Mouse (Mus musculus): ENCODE results near the gene Tshz2. TPM values are rescaled to one million over a fixed set of nuclear protein-coding genes. Genes with fewer than 3 reads are reported as not detected.

Gene Tshz2
- total and polyA plus RNA-seq, 3 experiments: 16.3 to 50.9 (median 50.7) TPM

DNA sequence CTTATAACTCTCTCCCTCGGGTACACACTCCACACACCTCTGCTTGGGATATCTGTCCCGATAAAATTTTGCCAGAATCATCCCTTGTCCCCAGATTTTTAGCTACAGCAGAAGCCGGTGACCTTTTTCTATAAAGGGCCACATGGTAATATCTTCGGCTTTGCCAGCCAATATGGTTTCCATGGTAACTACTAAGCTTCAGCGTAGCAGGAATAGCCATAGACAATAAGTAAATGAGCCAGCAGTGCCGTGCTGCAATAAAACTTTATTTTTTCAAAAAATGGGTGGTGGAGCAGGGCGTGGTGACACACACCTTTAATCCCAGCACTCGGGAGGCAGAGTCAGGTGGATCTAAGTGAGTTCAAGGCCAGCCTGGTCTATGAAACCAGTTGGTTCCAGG lies 370.9 kb downstream of the Tshz2 start:
- no peak for DNase-seq

DNA sequence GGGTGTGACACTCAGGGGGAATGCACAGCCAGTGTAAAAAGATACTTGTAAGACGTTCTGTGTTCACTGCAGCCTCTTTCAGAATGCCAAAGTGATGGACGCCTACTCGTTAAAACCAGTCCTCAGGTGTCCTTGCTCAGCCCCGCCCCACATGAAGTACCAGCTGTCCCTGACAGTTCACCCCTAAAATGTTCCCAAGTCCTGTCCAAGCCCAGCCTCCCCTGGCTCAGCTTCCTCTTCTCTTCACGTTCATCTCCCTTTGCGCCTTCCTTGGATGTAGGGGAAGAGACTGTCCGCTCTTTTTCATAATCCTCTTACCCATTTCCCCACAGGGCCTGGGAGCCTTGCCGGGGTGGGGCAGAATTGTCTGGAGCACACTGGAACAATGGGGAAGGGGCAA lies 374.0 kb downstream of the Tshz2 start:
- DNase-seq: peak; percentile 15

DNA sequence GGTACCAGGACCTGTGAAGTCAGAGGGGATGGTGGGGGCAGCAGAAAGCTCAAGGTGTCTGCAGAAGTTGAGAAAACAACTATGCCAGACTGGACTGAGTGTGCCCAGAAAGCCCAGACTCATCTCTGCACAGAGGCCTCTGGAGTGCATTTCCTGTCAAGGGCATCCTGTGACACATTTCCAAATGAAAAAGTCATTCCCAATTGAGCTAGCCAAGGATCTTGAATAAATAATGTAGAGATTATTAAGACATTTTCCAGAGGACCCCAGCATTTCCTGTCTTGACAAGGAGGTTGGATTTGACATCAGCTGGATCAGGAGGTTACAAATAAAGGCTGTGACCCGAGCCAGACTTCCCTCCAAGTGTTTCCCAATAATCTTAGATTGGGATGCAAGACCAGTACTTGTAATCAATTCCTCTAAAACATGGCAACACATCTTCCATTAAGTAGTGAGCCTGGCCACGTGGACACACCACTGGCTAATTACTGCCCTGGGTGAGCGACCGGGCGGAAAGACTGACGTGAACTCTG lies 374.7 kb downstream of the Tshz2 start:
- peak; percentile 57 for DNase-seq

DNA sequence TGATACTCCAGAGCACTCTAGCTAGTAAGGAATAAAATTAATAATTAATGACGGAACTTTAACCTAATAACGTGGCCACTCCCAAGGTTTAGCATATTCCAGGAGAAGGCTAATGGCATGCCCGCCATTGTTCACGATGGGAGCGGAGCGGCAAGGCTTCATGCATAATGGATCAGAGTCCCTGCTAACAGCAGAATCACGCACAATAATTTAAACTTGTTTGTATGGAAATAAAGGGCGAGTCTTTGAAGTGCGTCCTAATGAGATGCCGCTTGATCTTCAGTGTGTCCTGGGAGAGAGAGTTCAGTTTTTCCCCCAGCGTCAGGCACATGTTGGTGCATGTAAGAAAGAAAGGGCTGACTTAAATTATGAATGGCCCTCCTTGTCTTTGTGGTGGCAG lies 376.9 kb downstream of the Tshz2 start:
- no peak for DNase-seq

DNA sequence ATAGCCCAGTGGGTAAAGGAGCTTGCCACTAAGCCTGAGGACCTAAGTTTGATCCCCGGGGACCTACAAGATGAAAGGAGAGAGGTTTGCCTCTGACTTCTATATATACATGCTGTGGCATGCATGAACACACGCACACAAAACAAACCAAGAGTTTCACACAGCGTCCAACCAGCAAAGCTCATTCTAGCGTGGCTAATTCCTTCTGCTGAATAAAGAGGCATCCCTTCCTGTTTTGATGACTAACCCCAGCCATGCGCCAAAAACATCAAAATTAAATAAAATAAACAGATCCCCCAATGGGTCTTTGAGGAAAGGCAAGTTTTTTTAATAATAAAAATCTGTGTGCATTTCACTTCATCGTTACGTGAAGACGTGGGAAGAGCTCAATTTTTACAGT lies 379.0 kb downstream of the Tshz2 start:
- DNase-seq: no peak

DNA sequence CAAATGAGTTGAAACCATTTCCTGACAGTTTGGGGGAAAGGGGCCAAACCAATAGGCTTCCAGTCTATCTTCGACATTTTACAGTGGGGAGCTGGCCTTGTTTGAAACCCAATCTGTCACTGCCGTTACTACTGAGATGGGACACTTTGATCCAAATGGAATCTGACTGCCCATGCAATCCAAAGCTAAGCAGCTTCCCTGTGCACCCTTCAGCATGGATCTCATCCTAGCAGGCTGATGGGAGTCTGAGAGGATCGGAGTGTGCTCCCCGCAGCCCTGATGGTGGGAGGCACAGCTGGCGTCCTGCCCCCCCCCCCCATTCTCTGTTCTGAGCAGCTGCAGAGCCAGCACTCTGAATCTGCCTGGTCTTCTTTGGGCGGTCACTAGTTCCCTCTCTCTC lies 384.5 kb downstream of the Tshz2 start:
- DNase-seq: no peak

DNA sequence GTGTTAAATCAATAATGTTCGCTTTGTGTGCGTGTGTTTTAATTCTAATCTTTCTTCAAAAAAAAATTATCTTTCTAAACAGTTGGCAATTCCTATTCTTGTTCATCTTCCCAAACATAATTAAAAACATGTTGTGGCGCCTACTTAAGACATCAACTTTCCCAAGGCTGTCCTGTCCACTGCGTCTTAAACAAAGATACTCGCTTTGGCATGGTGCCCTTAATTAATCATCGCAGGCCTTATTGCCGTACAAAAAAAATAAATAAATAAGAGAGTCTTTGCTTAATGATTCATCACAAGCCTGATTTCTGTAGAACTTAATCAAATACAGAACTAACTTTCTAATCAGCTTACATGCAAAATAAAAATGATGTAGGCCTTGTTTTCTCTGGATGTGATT lies 385.1 kb downstream of the Tshz2 start:
- DNase-seq: peak; percentile 16

DNA sequence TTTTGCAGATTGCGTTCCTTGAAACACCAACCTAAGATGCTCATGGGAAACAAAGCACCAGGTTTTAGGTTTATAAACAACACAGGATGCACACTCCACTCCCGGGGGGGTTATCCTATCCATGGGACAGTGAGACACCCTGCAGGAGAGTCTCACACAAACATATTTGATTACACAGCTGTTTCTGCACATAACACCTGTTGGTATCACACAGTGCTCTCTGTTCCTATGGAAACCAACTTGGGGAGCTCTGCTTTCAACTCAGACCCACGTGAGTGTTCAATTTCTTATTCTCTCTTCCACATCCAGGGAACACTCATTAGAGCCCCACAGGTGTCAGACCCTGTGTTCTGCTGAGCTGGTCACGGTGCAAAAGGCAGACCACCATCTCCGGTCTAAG lies 390.1 kb downstream of the Tshz2 start:
- DNase-seq: no peak

DNA sequence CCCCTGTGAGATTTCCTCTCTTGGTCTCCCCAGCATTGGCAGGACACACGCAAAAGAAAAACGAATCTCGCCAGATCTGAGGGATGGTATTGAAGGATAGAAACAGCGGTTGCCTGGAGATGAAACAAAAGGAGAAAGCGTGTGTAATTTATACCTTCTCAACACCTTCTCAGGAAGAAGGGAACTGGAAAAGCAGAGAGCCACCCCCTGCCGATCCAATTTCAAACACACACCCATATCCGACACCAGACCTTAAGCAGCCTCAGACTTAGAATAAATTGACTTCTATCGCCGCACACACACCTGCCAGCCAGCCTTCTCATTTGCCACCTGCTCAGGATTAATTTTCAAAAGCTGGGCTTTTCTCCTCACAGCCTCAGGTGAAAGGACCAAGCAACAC lies 390.9 kb downstream of the Tshz2 start:
- DNase-seq: no peak

DNA sequence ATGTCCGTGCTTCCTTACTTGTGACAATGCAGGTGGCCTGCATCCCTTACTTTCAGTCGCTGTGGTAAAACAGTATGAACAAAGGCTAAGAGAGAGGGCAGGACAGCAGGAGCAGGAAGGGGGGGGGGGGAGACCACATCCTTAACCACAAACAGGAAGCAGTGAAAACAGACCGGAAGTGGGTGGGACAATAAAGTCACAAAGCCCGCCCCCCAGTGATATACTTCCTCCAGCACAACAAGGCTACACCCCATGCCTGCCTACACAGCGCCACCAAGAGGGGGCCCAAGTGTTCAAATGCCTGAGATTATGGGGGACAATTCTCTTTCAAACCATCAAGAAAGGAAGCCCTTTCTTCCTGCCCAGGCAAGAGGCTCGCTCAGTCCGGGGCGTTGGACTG lies 392.1 kb downstream of the Tshz2 start:
- DNase-seq: no peak

DNA sequence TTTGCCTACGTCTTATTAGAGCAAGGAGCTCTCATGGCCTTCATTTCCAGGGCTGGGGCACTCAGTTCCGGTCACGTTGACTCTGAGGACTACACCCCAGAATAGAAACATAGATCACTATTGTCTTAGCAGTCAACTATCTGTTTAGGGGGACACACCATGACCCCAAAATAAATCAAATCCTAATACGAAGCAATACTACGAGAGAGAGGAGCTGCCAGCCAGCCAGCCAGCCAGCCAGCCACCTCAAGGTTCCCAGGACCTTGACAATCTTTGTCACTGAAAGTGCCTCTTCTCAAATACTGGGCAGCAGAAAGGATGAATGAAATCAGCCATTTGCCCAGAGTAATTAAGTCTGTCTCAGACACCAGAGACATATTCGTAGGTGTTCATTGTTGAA lies 393.1 kb downstream of the Tshz2 start:
- peak; percentile 68 for DNase-seq

DNA sequence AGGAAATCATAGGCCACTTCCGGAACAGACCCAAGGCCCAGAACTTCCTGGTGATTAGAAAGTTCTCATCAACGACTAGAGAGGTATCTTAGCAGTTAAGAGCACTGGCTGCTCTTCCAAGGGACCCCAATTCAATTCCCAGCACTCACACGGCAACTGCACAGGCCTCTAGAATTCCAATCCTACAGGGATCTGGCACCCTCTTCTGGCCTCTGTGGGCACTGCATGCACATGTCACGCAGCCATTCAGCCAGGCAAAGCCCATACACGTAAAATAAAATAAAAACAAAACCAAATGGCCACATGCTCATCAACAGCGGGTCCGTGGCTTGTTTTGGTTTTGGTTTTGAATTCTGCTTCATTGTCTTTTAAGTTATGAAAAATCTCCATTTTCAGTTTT lies 395.0 kb downstream of the Tshz2 start:
- no peak for DNase-seq

DNA sequence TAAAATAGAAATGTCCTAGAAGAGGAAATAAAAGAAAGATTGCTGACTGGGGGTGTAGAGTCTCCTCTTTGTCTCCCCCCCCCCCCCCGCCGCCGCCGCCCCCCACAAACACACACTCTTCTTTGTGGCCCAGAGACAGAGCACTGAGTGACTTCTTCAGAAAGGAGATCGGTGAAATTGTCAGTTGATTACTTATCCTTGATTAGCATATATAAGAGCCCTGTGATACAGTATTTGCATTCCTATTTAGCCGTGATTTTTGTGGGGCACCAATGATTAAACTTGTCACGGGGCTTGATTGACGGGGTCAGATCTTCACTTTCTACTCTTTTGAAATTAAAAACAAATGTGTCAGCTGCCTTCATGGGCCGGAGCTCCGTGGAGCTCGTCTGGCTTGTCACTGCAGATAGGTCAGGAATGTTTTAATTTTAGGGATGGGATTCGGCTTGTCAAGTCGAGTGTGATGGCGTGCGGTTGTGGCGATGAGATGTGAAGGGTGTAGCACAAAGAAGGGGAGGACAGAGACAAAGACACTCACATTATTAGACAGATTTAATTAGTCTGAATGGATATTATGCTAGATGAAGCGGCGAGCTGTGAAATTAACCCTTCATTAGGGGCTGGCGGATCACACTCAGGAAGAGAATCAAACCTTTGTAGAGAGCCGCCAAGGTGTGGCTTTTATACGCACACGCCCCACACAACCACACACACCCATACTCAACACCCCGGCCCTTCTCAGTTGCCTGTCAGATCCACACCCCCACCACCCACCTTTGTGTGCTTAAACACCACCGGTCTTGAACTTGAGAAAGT lies 395.9 kb downstream of the Tshz2 start:
- no peak for DNase-seq

DNA sequence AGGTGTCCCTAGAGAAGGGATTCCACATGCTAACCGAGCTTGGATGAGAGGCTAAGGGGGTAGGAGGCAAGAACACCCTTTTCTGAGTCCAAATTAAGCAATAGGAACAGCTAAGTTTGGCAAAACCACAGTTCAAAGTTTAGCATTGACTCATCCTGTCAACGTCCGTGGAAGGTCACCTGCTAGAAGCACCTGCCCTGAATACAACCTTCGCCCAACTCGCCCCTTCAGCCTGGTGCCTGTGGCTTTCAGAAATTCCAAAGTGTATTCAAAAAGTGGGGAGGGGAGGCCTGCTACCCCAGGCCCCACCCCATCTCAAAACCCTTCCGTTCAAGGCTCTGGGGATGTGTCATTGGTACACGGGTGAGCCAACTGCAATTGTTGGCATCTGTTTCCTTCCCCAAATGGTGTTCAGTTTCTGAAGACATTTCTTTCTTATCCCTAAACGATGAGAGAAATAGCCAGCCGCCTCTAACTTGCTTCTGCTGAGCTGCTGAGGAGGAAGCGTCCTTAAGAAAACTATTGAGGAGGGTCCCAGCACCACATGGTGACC lies 396.6 kb downstream of the Tshz2 start:
- DNase-seq: peak; percentile 43

DNA sequence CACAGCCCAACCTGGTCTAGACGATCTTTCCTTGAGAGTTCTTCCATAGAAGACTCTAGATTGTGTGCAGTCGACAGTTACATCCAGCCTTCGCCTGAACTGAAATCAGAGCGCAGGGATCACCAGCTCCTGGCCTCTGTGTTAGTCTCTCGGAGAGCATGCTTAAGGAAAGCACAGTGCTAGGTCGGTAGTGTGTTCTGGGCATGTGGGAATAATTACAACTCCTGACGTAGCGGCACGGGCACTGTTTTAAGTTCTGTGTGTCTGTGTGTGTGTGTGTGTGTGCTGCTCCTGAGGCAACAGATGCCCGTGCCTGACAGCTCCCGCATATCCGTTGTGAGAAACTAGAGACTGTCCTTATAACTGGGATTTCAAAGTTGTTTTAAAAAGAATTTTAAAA lies 398.4 kb downstream of the Tshz2 start:
- DNase-seq: no peak

DNA sequence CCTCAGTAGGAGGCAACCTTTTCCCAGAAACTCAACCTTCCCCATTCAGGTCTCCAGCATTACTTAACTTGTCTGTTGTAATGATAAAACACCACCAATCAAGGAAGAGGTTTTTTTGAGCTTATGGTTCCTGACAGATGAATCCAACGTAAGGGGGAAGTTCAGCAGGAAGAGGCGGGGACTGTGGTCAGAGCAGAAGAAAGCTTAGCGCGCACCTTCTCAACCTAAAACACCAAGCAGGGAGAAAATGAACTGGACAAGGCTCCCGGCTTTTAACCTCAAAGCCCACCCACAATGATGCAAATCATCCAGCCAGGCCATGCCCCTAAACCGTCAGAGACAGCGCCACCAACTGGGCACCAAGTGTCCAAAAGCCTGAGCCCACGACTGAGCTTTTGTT lies 399.1 kb downstream of the Tshz2 start:
- DNase-seq: no peak

DNA sequence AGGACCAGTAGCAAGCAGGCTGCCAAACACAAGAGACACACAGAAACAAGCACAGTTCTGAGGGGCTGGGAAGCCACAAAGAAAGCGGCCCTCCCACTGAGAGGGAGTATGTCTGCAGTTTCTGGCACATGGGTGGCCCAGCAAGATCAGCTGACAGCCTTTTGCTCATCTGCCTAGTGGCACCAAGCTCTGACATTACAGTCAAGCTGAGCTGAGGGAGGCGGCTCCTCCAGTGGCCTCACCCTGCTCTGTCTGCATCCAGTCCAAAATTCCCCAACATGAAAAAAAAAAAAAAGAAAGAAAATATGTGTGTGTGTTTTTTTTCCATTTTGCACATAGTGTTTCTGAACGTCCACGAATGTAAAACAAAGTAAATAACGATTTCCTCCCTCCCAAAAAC lies 400.4 kb downstream of the Tshz2 start:
- no peak for DNase-seq

DNA sequence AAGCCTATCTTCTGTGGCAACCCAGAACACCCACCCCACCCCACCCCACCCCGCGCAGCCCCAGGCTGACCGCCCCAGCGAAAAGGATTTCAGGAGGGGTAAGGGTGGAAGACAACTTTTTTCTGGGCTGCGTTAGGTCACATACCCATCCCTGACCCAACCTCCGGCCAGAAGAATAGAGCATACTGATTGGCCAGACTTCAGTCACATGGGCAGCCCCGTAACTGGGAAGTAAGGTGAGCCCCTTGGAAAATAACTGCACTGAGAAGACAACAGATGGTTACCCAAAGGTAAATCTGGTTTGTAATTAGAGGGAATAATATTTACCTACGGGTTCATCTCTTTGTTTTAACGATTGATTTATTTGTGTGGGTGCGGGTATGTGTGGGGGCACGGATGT lies 402.0 kb downstream of the Tshz2 start:
- no peak for DNase-seq

DNA sequence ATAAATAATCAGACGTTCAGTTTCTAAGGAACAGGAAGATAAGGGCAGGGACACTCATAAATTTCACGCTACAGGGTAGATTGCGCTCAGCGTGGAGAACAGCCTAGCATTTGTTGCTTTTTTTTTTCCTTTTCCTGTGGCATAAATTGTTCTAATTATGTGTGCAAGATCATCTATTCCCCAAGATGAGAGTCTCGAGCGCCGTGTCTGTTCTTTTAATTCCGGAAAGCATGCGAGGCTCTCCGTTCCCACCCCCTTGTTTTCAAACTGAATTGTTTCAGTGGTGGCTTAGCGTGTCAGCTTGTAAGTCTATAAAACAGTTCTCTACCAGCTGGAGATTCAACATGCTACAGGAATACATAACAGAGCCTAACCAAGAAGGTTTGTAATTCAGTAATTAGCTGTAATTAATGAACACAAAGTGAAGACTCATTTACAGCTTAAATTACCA lies 404.0 kb downstream of the Tshz2 start:
- no peak for DNase-seq

DNA sequence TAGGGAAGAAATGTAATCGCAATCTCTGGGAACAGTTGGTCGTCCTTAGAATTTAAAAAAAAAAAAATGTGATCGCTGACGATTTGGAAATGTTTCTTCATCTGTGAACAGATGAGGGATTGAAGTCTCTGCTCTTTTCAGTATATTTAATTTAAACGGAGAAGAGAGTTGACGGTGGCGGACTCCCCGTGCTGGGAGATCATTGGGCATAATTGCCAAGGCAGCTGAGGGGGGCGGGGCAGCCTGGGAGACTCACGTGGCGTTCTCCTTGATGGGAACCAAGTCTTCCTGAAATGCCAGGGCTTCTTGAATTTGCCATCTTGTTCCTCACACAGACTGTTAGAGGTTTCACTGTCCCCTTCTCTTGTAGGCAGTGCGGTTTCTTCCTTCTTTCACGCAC lies 404.5 kb downstream of the Tshz2 start:
- DNase-seq: no peak

DNA sequence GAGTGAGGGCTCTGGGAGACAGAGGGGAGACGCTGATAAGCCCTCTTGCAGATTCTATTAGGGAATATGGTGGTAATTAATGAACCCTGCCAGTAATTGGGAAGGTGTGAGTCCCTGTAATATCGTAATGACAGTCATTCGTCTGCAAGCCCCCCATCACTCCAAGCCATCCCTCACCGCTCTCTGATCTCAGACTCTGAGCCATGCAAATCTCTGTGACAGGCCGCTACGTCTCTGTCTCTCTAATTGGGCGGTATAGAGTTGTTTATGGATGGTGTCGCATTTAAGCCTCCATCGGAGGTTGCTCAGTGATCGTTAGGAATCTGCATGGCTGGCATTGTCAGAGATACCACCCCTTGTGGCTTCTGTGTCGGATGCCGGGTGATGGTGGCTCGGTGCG lies 407.0 kb downstream of the Tshz2 start:
- DNase-seq: no peak

DNA sequence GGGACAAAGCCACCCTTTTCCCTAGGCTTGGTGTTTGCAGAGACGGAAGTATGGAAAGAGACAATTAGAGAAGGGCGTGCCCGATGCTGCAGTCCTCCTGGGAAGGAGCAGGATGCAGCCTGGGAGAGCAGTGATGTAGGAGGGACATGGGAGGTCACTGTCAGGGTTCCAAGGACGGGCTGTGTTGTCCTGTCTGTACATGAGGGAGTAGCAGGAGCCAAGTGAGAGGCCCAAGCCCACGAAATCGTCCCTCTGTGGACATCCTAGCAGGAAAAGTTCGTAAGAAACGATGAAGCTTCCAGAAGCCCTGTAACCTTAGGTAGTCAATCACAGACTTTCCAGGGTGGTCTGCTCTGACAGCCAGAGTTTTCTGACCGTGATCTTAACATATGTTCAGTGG lies 408.3 kb downstream of the Tshz2 start:
- DNase-seq: no peak

DNA sequence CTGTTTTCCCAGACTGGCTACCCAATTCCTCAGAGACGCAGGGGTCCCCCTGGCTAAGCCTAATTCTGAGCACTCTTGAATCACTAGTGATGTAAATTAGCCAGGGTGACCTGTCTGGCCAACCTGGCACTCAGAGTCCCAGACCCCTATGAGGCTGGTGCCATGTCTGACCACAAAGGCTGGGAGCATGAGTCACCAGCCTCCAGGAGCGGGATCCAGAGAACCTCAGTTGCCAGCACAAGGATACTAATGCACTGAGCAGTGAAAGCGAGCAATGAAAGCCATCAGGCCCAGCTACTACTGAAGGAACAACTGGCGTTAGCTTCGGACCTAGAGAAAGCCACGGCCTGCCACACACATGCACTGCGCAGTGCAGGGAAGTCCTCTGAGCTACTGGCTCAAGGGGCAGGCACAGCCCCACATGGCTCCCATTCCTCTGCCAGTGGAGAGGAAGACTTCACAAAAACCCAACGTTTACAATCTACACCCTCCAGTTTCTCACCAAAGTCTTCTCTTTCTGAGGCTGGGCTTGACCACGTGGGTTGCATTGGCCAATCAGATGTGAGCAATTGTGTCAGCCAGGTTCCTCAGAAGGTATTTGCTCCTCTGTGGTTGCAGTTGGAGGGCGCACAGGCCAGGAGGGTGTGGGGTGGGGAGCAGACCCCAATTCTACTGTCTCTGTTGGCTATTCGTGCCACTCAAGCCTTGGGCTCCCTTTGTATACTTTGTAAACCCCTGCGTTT lies 409.8 kb downstream of the Tshz2 start:
- DNase-seq: no peak

All from adrenal gland, adult 2 months (tissue).